Mouse (Mus musculus): ENCODE data around the gene Rph3a.
"Not testable (repeated sequence)": the region's sequence is repeated elsewhere in the genome, so short reads cannot be mapped to it uniquely, and the experiment has no call there.

DNA sequence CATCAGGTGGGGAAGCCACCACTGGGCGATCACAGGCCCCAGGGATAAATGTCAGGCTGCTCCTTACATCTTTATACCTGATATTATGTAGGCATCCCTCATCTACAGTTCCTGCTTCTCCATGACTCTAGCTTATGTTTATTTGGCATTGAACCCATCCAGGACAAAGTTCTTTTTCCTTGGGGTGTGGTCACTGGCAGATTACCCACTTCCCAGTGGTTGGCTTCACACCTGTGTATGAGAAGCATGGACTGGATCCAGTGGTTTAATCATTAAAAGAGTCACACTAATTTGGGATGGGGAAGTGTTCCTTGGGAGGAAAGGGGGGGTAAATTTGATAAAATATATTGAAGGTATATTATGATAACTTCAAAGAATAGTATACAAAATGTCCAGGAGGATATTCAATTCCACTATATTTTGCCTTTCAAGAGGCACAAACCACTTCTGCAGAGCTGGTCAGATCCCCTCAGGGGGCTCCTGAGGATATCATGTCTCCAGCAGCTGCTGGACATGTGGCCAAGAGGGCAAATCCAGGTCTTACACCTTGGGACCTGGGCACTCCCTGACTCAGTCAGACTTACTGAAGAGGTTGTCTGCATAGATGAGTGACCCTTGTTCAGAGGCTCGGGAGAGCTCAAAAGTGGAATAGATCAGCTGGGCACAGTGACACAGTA lies 118.2 kb downstream of the Rph3a start:
- not testable (repeated sequence) for TF ChIP-seq CTCF, POLR2A (IDR thresholded peaks at IDR 0.05; ENCODE audit: insufficient read depth, low read depth, low read length)
